Mouse (Mus musculus): Measurements from ENCODE around the gene Oprm1. TPM values are rescaled to one million over a fixed set of nuclear protein-coding genes. Genes with fewer than 3 reads are reported as not detected.

The Oprm1 gene
- polyA plus RNA-seq, 1 experiment from 2014 or later: 0.72 TPM

GRCm38 (mm10) chr10:6954533-6954932, 196.2 kb downstream of the Oprm1 start:
- Histone ChIP-seq H3K9me3 (no peaks in the 10 kb centered on the region), H3K27ac (no peak overlapping the region), H3K9ac (no peak overlapping the region)

GRCm38 (mm10) chr10:6956357-6956756, 198.1 kb downstream of the Oprm1 start:
- 85% methylated on average over 2 of the region's 2 CpGs for WGBS

More at GRCm38 (mm10) chr10:6954533-6954932, 196.2 kb downstream of the Oprm1 start:
- H3K4me1 ChIP-seq: no peaks in the 10 kb centered on the region
- no peak overlapping the region for H3K4me2 ChIP-seq
- H3K27me3 ChIP-seq: no peaks in the 10 kb centered on the region
- H3K4me3 ChIP-seq (replicated peaks): no peak overlapping the region
- no peak for ATAC-seq (ENCODE audit: low FRiP score)
- H3K36me3 ChIP-seq (replicated peaks): no peaks in the 10 kb centered on the region

GRCm38 (mm10) chr10:6958791-6959190, 200.5 kb downstream of the Oprm1 start:
- Histone ChIP-seq H3K27ac (no peak overlapping the region), H3K27me3 (no peaks in the 10 kb centered on the region), H3K36me3 (replicated peaks) (no peaks in the 10 kb centered on the region), H3K9me3 (no peaks in the 10 kb centered on the region), H3K4me1 (no peaks in the 10 kb centered on the region), H3K4me3 (replicated peaks) (no peak overlapping the region), H3K4me2 (no peak overlapping the region), H3K9ac (no peak overlapping the region)
- 77% methylated on average over 5 of the region's 5 CpGs for WGBS
- no peak for ATAC-seq (ENCODE audit: low FRiP score)

More at GRCm38 (mm10) chr10:6956357-6956756, 198.1 kb downstream of the Oprm1 start:
- H3K36me3 ChIP-seq (replicated peaks): no peaks in the 10 kb centered on the region
- H3K27ac ChIP-seq: no peak overlapping the region
- H3K4me3 ChIP-seq (replicated peaks): no peak overlapping the region
- H3K9me3 ChIP-seq: no peaks in the 10 kb centered on the region
- no peak for ATAC-seq (ENCODE audit: low FRiP score)
- no peak overlapping the region for H3K4me2 ChIP-seq
- no peaks in the 10 kb centered on the region for H3K27me3 ChIP-seq
- H3K9ac ChIP-seq: no peak overlapping the region
- no peaks in the 10 kb centered on the region for H3K4me1 ChIP-seq

- no peak for ATAC-seq (ENCODE audit: low FRiP score)
- H3K9ac ChIP-seq: no peak overlapping the region
- WGBS: 84% methylated on average over 8 of the region's 8 CpGs
These were observed 209.4 kb downstream of the Oprm1 start for GRCm38 (mm10) chr10:6967588-6968242.

GRCm38 (mm10) chr10:6968334-6968733, 210.0 kb downstream of the Oprm1 start:
- WGBS: 83% methylated on average over 1 of the region's 1 CpGs
- Histone ChIP-seq H3K9ac (no peak overlapping the region), H3K4me1 (no peaks in the 10 kb centered on the region), H3K36me3 (replicated peaks) (no peaks in the 10 kb centered on the region), H3K9me3 (no peaks in the 10 kb centered on the region), H3K4me3 (replicated peaks) (no peak overlapping the region), H3K4me2 (no peak overlapping the region), H3K27ac (no peak overlapping the region), H3K27me3 (no peaks in the 10 kb centered on the region)
- no peak for ATAC-seq (ENCODE audit: low FRiP score)

More at GRCm38 (mm10) chr10:6967588-6968242, 209.4 kb downstream of the Oprm1 start:
- H3K27ac ChIP-seq: 0 out of 2 replicates have a peak overlapping the region, but pooled peaks have one; percentile 19
- H3K4me2 ChIP-seq: no peak overlapping the region
- H3K36me3 ChIP-seq (replicated peaks): no peaks in the 10 kb centered on the region
- H3K9me3 ChIP-seq: no peaks in the 10 kb centered on the region
- H3K4me1 ChIP-seq: no peaks in the 10 kb centered on the region
- H3K27me3 ChIP-seq: no peaks in the 10 kb centered on the region
- no peak overlapping the region for H3K4me3 ChIP-seq (replicated peaks)

GRCm38 (mm10) chr10:6977843-6978242, 219.5 kb downstream of the Oprm1 start:
- no peaks in the 10 kb centered on the region for H3K36me3 ChIP-seq (replicated peaks)

GRCm38 (mm10) chr10:6978733-6979132, 220.4 kb downstream of the Oprm1 start:
- Histone ChIP-seq H3K27ac (no peak overlapping the region), H3K9ac (no peak overlapping the region), H3K36me3 (replicated peaks) (no peaks in the 10 kb centered on the region), H3K4me1 (peaks cover 5% of the 10 kb centered on the region; the same call in 1 of the 2 replicates), H3K27me3 (no peaks in the 10 kb centered on the region), H3K4me3 (replicated peaks) (no peak overlapping the region), H3K9me3 (no peaks in the 10 kb centered on the region), H3K4me2 (no peak overlapping the region; the same call in 1 of the 2 replicates)
- ATAC-seq (ENCODE audit: low FRiP score): no peak
- WGBS: 93% methylated on average over 1 of the region's 1 CpGs

More at GRCm38 (mm10) chr10:6977843-6978242, 219.5 kb downstream of the Oprm1 start:
- Histone ChIP-seq H3K4me3 (replicated peaks) (no peak overlapping the region), H3K4me2 (no peak overlapping the region), H3K9me3 (no peaks in the 10 kb centered on the region), H3K9ac (no peak overlapping the region), H3K27me3 (no peaks in the 10 kb centered on the region), H3K4me1 (peaks cover 5% of the 10 kb centered on the region; the same call in 1 of the 2 replicates), H3K27ac (no peak overlapping the region)
- 71% methylated on average over 2 of the region's 2 CpGs for WGBS
- ATAC-seq (ENCODE audit: low FRiP score): no peak

GRCm38 (mm10) chr10:6979216-6979615, 220.9 kb downstream of the Oprm1 start:
- Histone ChIP-seq H3K9me3 (no peaks in the 10 kb centered on the region), H3K9ac (no peak overlapping the region), H3K27ac (0 out of 2 replicates have a peak overlapping the region, but pooled peaks have one; percentile 25), H3K4me1 (peaks cover 5% of the 10 kb centered on the region; the same call in 1 of the 2 replicates), H3K4me3 (replicated peaks) (no peak overlapping the region), H3K27me3 (no peaks in the 10 kb centered on the region), H3K4me2 (peak overlapping the region; percentile 42), H3K36me3 (replicated peaks) (no peaks in the 10 kb centered on the region)
- peak; percentile 59; the same call in 1 of the 2 replicates for ATAC-seq (ENCODE audit: low FRiP score)
- WGBS: 61% methylated on average over 7 of the region's 7 CpGs

- no peak overlapping the region for H3K27ac ChIP-seq
- peak; percentile 30; the same call in 1 of the 2 replicates for ATAC-seq (ENCODE audit: low FRiP score)
These were observed 221.5 kb downstream of the Oprm1 start for GRCm38 (mm10) chr10:6979789-6980188.

GRCm38 (mm10) chr10:6980236-6980635, 221.9 kb downstream of the Oprm1 start:
- H3K27ac ChIP-seq: no peak overlapping the region
- no peaks in the 10 kb centered on the region for H3K9me3 ChIP-seq
- H3K36me3 ChIP-seq (replicated peaks): no peaks in the 10 kb centered on the region
- 13% methylated on average over 6 of the region's 6 CpGs for WGBS
- H3K4me2 ChIP-seq: peak overlapping the region; percentile 42
- ATAC-seq (ENCODE audit: low FRiP score): peak; percentile 70; the same call in 1 of the 2 replicates
- H3K4me3 ChIP-seq (replicated peaks): peak overlapping the region; percentile 23
- H3K27me3 ChIP-seq: no peaks in the 10 kb centered on the region
- H3K4me1 ChIP-seq: peaks cover 5% of the 10 kb centered on the region; the same call in 1 of the 2 replicates
- H3K9ac ChIP-seq: no peak overlapping the region; the same call in 1 of the 2 replicates

More at GRCm38 (mm10) chr10:6979789-6980188, 221.5 kb downstream of the Oprm1 start:
- Histone ChIP-seq H3K27me3 (no peaks in the 10 kb centered on the region), H3K36me3 (replicated peaks) (no peaks in the 10 kb centered on the region), H3K4me2 (peak overlapping the region; percentile 42), H3K9ac (no peak overlapping the region; the same call in 1 of the 2 replicates), H3K4me3 (replicated peaks) (peak overlapping the region; percentile 23), H3K4me1 (peaks cover 5% of the 10 kb centered on the region; the same call in 1 of the 2 replicates), H3K9me3 (no peaks in the 10 kb centered on the region)
- WGBS: 41% methylated on average over 8 of the region's 8 CpGs

GRCm38 (mm10) chr10:6982751-6983151, 224.4 kb downstream of the Oprm1 start:
- 86% methylated on average over 2 of the region's 2 CpGs for WGBS
- Histone ChIP-seq H3K4me2 (no peak overlapping the region), H3K36me3 (replicated peaks) (no peaks in the 10 kb centered on the region), H3K27me3 (no peaks in the 10 kb centered on the region), H3K27ac (no peak overlapping the region), H3K4me3 (replicated peaks) (no peak overlapping the region), H3K9me3 (no peaks in the 10 kb centered on the region), H3K4me1 (peaks cover 5% of the 10 kb centered on the region; the same call in 1 of the 2 replicates), H3K9ac (no peak overlapping the region)
- ATAC-seq (ENCODE audit: low FRiP score): no peak

GRCm38 (mm10) chr10:6983431-6983830, 225.1 kb downstream of the Oprm1 start:
- no peak overlapping the region for H3K9ac ChIP-seq
- WGBS: 88% methylated on average over 2 of the region's 2 CpGs
- no peak overlapping the region for H3K4me2 ChIP-seq
- ATAC-seq (ENCODE audit: low FRiP score): no peak
- H3K4me3 ChIP-seq (replicated peaks): no peak overlapping the region
- no peaks in the 10 kb centered on the region for H3K27me3 ChIP-seq
- H3K27ac ChIP-seq: no peak overlapping the region
- H3K9me3 ChIP-seq: no peaks in the 10 kb centered on the region
- peaks cover 5% of the 10 kb centered on the region; the same call in 1 of the 2 replicates for H3K4me1 ChIP-seq
- H3K36me3 ChIP-seq (replicated peaks): no peaks in the 10 kb centered on the region

Data from forebrain, embryonic 12.5 days (tissue).